Mouse (Mus musculus) left cerebral cortex, postnatal 4 days (tissue): ENCODE measurements at regions not wholly inside any gene's neighbourhood (a gene's known extent, or its start where the extent isn't known, plus 50 kb on each side); places are given as distances from the start of the nearest gene placed in this dataset.

Experiments used
- DNase-seq: peaks from one replicate; pipeline ENCODE4 v3.0.0-alpha.2; 2022
- intact Hi-C: fragments of 180-260 bp; cut with DNase I; formaldehyde crosslinking; loops from one replicate; pipeline ENCODE4 v1.15.1; 2025

- DNase-seq, result no peak
- intact Hi-C loops, result no loop called here
These were observed 59.0 kb upstream of the A530016L24Rik start for GRCm38 (mm10) chr12:112430104-112430846.

- intact Hi-C loops, result no loop called here
- no peak for DNase-seq
These were observed 55.9 kb upstream of the A530016L24Rik start for GRCm38 (mm10) chr12:112433315-112433714.

- no peak for DNase-seq
- intact Hi-C loops, result no loop called here
These were observed 54.5 kb upstream of the A530016L24Rik start for GRCm38 (mm10) chr12:112434673-112435294.

GRCm38 (mm10) chr12:112435295-112436110 lies 53.7 kb upstream of the A530016L24Rik start:
- DNase-seq, result peak; percentile 92
- intact Hi-C loops, result no loop called here

GRCm38 (mm10) chr12:112437046-112437445 lies 52.2 kb upstream of the A530016L24Rik start:
- intact Hi-C loops, result no loop called here
- DNase-seq, result peak; percentile 75

GRCm38 (mm10) chr12:112438206-112438605 lies 51.0 kb upstream of the A530016L24Rik start:
- intact Hi-C loops, result no loop called here
- no peak for DNase-seq
